Mouse (Mus musculus) stomach, embryonic 14.5 days (tissue): ENCODE results near the gene H2-Q7. TPM values are rescaled to one million over a fixed set of nuclear protein-coding genes. Genes with fewer than 3 reads are reported as not detected.
"Not testable (repeated sequence)": the region's sequence is repeated elsewhere in the genome, so short reads cannot be mapped to it uniquely, and the experiment has no call there.

Source experiments
- ATAC-seq: fragments of 200-750 bp; cut with Nextera tagmentation; 2 replicates; pipeline ENCODE4 v1.8.0; 2017; ENCODE audit warnings: low read depth, moderate TSS enrichment; ENCODE audit not compliant: insufficient number of reproducible peaks, insufficient read depth, low FRiP score
- H3K27ac ChIP-seq: fragments of 300-500 bp; sonication (generic); 2 replicates; pipeline ENCODE4 v1.5.1; 2014; ENCODE audit warnings: mild to moderate bottlenecking, low read length, moderate library complexity, mixed read lengths
- H3K27me3 ChIP-seq: fragments of 300-500 bp; sonication (generic); 2 replicates; pipeline ENCODE4 v1.6.1; 2014; ENCODE audit warnings: low read length, control low read depth, mixed read lengths; ENCODE audit not compliant: control insufficient read depth, insufficient read depth
- H3K36me3 ChIP-seq: fragments of 300-500 bp; sonication (generic); 2 replicates; pipeline ENCODE4 v1.6.1; 2014; ENCODE audit warnings: mild to moderate bottlenecking, control low read depth, low read length, moderate library complexity, mixed read lengths; ENCODE audit not compliant: control insufficient read depth, insufficient read depth
- H3K4me1 ChIP-seq: fragments of 300-500 bp; sonication (generic); 2 replicates; pipeline ENCODE4 v1.6.1; 2014; ENCODE audit warnings: low read length, control low read depth, mixed read lengths; ENCODE audit not compliant: control insufficient read depth, insufficient read depth
- H3K4me2 ChIP-seq: fragments of 300-500 bp; sonication (generic); replicated peaks from 2 replicates; pipeline ENCODE4 v1.6.1; 2014; ENCODE audit warnings: low read depth, low read length, control low read depth
- H3K4me3 ChIP-seq: fragments of 300-500 bp; sonication (generic); 2 replicates; pipeline ENCODE4 v1.5.1; 2014; ENCODE audit warnings: low read depth, low read length, control low read depth
- H3K9ac ChIP-seq: fragments of 300-500 bp; sonication (generic); replicated peaks from 2 replicates; pipeline ENCODE4 v1.6.1; 2014; ENCODE audit warnings: low read depth, mild to moderate bottlenecking, control low read depth, low read length, moderate library complexity, mixed read lengths
- H3K9me3 ChIP-seq: fragments of 300-500 bp; sonication (generic); 2 replicates; pipeline ENCODE4 v1.6.1; 2016; ENCODE audit warnings: low read depth, low read length, control low read depth; ENCODE audit not compliant: control insufficient read depth
- WGBS: fragments of 180-500 bp; shearing (Covaris S2); extraction: QIAGEN DNeasy Blood & Tissue Kit; methylation state at CpG from one replicate; pipeline ENCODE4 v1.1.7; 2014; 5-methylcytosine and 5-hydroxymethylcytosine counted together
- polyA plus RNA-seq: library from polyadenylated mRNA; unstranded; fragments of >200 nt; fragmentation: Nextera tagmentation; extraction: Ambion mirVana; gene quantifications from 2 replicates; pipeline ENCODE4 v1.2.1, GENCODE M21; 2014

Gene H2-Q7
- polyA plus RNA-seq: 2.6 and 4.6 TPM in 2 replicates

- Histone ChIP-seq H3K4me3 (peak within 1 kb of the TSS; percentile 43), H3K4me2 (peak within 1 kb of the TSS; percentile 84), H3K9ac (peak within 1 kb of the TSS; percentile 7; the same call in 1 of the 2 replicates)
- H3K27me3 ChIP-seq, H3K36me3 ChIP-seq, H3K4me1 ChIP-seq, H3K27ac ChIP-seq, H3K9me3 ChIP-seq: not testable (repeated sequence)
- 4% methylated on average over 14 of the region's 18 CpGs for WGBS
- ATAC-seq: peak; percentile 90
These were observed at the start of gene H2-Q7 for GRCm38 (mm10) chr17:35438885-35439284. TSS of gene H2-Q7 (plus strand) at chr17:35439155.

GRCm38 (mm10) chr17:35389796-35390195 lies 49.2 kb upstream of the H2-Q7 start:
- H3K4me2 ChIP-seq, H3K27ac ChIP-seq, H3K9me3 ChIP-seq, H3K9ac ChIP-seq, H3K27me3 ChIP-seq, H3K36me3 ChIP-seq, ATAC-seq, H3K4me1 ChIP-seq, H3K4me3 ChIP-seq: not testable (repeated sequence)
- 7% methylated on average over 7 of the region's 7 CpGs for WGBS

GRCm38 (mm10) chr17:35392671-35393070 lies 46.3 kb upstream of the H2-Q7 start:
- H3K4me2 ChIP-seq, ATAC-seq, H3K9me3 ChIP-seq, H3K4me1 ChIP-seq, H3K36me3 ChIP-seq, H3K9ac ChIP-seq, H3K27ac ChIP-seq, H3K27me3 ChIP-seq, H3K4me3 ChIP-seq: not testable (repeated sequence)
- 59% methylated on average over 2 of the region's 2 CpGs for WGBS

GRCm38 (mm10) chr17:35393864-35394800 lies 44.8 kb upstream of the H2-Q7 start:
- H3K27ac ChIP-seq, H3K27me3 ChIP-seq, H3K4me1 ChIP-seq, H3K9me3 ChIP-seq, H3K36me3 ChIP-seq, H3K9ac ChIP-seq: not testable (repeated sequence)
- 2% methylated on average over 54 of the region's 75 CpGs for WGBS
- ATAC-seq: peak; percentile 82
- Histone ChIP-seq H3K4me3 (peak overlapping the region; percentile 17; the same call in 1 of the 2 replicates), H3K4me2 (peak overlapping the region; percentile 37)

GRCm38 (mm10) chr17:35396956-35397355 lies 42.0 kb upstream of the H2-Q7 start:
- not testable (repeated sequence) for H3K36me3 ChIP-seq, H3K9me3 ChIP-seq, H3K4me1 ChIP-seq, H3K4me2 ChIP-seq, ATAC-seq, H3K27me3 ChIP-seq, H3K27ac ChIP-seq, H3K9ac ChIP-seq, H3K4me3 ChIP-seq
- WGBS: 75% methylated on average over 2 of the region's 2 CpGs

GRCm38 (mm10) chr17:35413057-35413456 lies 25.9 kb upstream of the H2-Q7 start:
- not testable (repeated sequence) for H3K4me1 ChIP-seq, H3K9me3 ChIP-seq, H3K27me3 ChIP-seq, ATAC-seq, H3K36me3 ChIP-seq, H3K9ac ChIP-seq, H3K4me3 ChIP-seq, H3K4me2 ChIP-seq, H3K27ac ChIP-seq
- no CpG with 5 or more reads among the region's 1 CpGs for WGBS

- H3K4me3 ChIP-seq, H3K4me1 ChIP-seq, H3K9me3 ChIP-seq, H3K27me3 ChIP-seq, H3K36me3 ChIP-seq, H3K27ac ChIP-seq, H3K9ac ChIP-seq, ATAC-seq, H3K4me2 ChIP-seq: not testable (repeated sequence)
- WGBS: 58% methylated on average over 3 of the region's 10 CpGs
These were observed 23.5 kb upstream of the H2-Q7 start for GRCm38 (mm10) chr17:35415273-35416129.

GRCm38 (mm10) chr17:35418772-35419171 lies 20.2 kb upstream of the H2-Q7 start:
- ATAC-seq: no peak
- Histone ChIP-seq H3K9ac (no peak overlapping the region), H3K4me3 (no peak overlapping the region), H3K27ac (no peak overlapping the region), H3K9me3 (no peaks in the 10 kb centered on the region), H3K36me3 (no peaks in the 10 kb centered on the region), H3K4me1 (no peaks in the 10 kb centered on the region), H3K4me2 (no peak overlapping the region), H3K27me3 (no peaks in the 10 kb centered on the region)
- whole genome bisulfite sequencing: 58% methylated on average over 7 of the region's 7 CpGs
